Mouse (Mus musculus): Measurements from ENCODE around the gene Vmn2r3.
"Not testable (repeated sequence)": the region's sequence is repeated elsewhere in the genome, so short reads cannot be mapped to it uniquely, and the experiment has no call there.

Vmn2r3 gene

GRCm38 (mm10) chr3:64289609-64290008, at the start of gene Vmn2r3:
TSS of gene Vmn2r3 (minus strand) at chr3:64289709.
- no peak for DNase-seq (ENCODE audit: low spot score in 2 of 2)

DNA sequence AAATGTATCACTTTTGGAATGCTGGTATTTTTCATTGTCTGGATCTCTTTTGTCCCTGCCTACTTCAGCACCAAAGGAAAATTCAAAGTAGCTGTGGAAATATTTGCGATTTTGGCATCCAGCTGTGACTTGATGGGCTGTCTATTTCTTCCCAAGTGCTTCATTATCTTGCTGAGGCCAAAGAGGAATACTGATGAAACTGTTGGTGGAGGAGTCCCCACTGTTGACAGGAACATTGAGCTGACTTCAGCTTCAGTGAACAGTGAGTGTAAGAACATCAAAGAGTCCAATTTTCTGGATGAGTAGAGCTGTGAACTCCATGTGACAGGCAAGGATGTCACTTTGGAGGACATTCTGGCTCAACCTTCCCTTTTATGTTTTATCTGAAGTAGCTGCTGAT, 43.0 kb upstream of the Vmn2r3 start:
- DNase-seq (ENCODE audit: low spot score in 2 of 2): no peak

DNA sequence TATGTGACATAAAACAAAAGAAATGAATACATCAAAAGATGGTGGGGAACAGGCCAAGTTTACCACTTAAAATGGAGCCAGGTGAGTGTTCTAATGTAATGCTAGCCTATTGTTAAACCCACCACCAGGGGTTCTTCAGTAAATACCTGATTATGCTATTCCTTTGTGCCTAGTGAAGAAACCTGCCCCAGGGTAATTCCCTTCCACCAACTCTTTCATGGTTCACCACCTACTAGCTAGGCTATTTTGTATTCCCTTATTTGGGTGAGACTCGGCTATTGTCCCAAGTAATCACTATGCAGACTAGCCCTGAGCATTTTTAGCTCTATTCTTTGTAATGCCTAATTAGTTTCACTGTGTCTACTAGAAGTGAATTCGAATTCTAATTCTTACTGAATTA, 32.3 kb upstream of the Vmn2r3 start:
- no peak for DNase-seq (ENCODE audit: low spot score in 2 of 2)

GRCm38 (mm10) chr3:64306799-64307198, 17.3 kb upstream of the Vmn2r3 start:
- no peak for DNase-seq (ENCODE audit: low spot score in 2 of 2)

- DNase-seq (ENCODE audit: low spot score in 2 of 2): no peak
Observed at GRCm38 (mm10) chr3:64265762-64266112, 23.8 kb downstream of the Vmn2r3 start.

DNA sequence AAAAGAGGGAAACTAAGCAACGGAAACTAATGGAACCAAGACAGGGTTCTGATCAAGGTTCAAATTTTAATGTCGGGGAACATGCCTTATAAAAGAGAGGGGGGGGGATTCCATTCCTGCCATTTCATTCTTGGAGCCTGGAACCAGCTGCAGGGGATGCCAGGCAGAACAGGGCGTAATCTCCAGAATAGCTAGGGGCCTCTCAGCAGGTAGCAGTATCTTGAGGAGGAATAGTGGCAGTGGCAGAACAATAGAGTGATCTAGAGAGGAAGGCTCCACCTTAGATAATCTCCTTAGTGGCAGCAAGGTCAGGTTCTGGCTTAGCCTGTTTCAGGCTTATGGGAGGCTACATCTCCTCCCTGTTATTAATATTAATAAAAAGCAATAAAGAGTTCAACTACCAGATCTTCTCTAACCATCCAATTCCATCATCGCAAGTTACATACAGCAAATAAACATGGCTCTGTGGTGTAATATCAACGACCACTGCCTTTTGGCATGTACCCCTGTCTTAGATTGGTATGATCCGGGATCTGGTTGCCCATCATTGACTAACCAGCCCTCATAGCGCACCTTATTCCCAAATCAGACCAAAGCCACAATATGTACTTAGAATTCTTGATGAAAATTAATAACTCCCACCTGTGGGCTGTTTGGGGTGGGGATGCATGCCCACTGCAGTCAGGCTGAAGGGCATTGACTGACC, 24.3 kb downstream of the Vmn2r3 start:
- not testable (repeated sequence) for DNase-seq (ENCODE audit: low spot score in 2 of 2)

DNA sequence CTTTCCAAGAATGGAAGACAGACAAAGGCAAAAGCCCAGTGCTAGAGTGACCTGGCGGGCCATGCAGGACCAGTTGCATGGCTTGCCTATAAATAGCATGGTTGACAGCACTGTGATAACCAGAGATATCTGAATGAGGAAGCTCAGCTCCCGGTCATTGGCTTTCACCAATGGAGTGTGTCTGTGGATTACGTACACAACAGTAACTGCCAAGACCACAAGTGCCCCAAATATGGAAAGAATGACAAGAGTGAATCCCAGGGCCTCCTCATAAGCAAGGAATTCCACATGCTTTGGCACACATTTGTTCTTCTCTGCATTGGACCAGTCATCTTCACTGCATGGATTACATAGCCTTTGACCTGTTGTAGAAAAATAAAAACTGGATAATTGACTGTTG, 29.9 kb downstream of the Vmn2r3 start:
- no peak for DNase-seq (ENCODE audit: low spot score in 2 of 2)

GRCm38 (mm10) chr3:64251646-64252045, 37.9 kb downstream of the Vmn2r3 start:
- no peak for DNase-seq (ENCODE audit: low spot score in 2 of 2)

GRCm38 (mm10) chr3:64250461-64250860, 39.0 kb downstream of the Vmn2r3 start:
- DNase-seq (ENCODE audit: low spot score in 2 of 2): not testable (repeated sequence)

- not testable (repeated sequence) for DNase-seq (ENCODE audit: low spot score in 2 of 2)
Observed at GRCm38 (mm10) chr3:64235459-64235858, 54.0 kb downstream of the Vmn2r3 start.

DNA sequence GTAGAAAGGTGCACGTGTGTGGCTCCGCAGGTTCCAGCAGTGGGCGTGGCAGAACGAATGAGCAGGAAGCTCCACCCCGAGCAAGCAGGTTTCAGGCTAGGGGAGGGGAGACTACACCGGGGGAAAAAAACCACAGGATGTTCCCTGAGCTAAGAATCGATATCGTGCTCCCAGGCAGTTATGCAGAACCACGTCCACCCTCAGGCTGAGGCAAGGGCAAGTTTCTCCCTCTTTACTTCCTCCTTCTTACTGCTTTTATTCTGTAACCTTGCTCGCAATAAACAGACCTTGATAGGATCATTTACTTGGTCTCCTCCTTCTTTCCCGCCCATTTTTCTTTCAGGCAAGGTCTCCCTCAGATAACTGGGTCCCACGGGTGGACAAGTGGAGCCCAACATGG, 55.9 kb downstream of the Vmn2r3 start:
- DNase-seq (ENCODE audit: low spot score in 2 of 2): not testable (repeated sequence)

GRCm38 (mm10) chr3:64227243-64227642, 62.3 kb downstream of the Vmn2r3 start:
- no peak for DNase-seq (ENCODE audit: low spot score in 2 of 2)
